Mouse (Mus musculus) large intestine, adult 2 months (tissue): ENCODE measurements around the gene Tmem132a. TPM values are rescaled to one million over a fixed set of nuclear protein-coding genes. Genes with fewer than 3 reads are reported as not detected.

Experiments
- DNase-seq: peaks from one replicate; pipeline ENCODE4 v3.0.0-alpha.2; 2012; ENCODE audit warnings: low read depth, low spot score
- WGBS: fragments of 180-500 bp; shearing (Covaris S2); methylation state at CpG from one replicate; pipeline ENCODE4 v1.1.7; 2018; 5-methylcytosine and 5-hydroxymethylcytosine counted together
- polyA plus RNA-seq: library from polyadenylated mRNA; depleted of rRNA; stranded (reverse); fragments of >200 nt; gene quantifications from 2 replicates; pipeline ENCODE4 v1.2.3, GENCODE M21; 2012; rRNA removed

The Tmem132a gene
- polyA plus RNA-seq = 5.3 and 5.7 TPM in 2 replicates

DNA sequence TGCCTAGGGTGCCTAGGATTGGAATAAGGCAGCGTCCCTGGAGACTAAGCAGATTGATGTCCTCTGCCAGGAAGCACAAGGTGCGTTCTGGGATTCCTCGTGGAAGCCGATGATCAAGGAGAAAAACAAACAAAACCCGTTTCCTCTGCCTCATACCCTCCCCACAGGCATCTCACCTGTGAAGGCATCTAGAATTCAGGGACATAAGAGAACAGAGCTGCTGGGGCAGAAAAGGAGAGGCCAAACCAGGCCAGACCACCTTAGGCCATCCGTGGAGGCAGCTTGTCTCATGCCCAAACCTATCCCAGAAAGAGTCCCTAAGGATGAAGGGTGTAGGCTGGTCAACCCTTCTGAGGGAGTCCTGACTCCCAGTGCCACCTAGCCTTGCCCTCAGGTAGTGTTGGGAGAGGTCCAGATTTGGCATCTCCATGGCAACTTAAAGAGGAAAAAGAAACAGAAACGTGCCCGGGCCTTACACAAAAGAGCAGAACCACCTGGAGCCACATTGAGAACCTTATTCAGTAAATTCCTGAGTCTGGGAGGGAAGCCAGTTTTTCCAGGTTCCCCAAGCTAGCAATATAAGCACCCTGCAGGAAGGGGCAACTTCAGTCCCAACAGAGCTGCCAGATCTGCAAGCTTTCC, at the start of gene Tmem132a:
Tmem132a (minus strand) TSS at position 55 of the 642 bp plus-strand sequence.
- DNase-seq = no peak
- WGBS = 3% methylated on average over 8 of the region's 8 CpGs

DNA sequence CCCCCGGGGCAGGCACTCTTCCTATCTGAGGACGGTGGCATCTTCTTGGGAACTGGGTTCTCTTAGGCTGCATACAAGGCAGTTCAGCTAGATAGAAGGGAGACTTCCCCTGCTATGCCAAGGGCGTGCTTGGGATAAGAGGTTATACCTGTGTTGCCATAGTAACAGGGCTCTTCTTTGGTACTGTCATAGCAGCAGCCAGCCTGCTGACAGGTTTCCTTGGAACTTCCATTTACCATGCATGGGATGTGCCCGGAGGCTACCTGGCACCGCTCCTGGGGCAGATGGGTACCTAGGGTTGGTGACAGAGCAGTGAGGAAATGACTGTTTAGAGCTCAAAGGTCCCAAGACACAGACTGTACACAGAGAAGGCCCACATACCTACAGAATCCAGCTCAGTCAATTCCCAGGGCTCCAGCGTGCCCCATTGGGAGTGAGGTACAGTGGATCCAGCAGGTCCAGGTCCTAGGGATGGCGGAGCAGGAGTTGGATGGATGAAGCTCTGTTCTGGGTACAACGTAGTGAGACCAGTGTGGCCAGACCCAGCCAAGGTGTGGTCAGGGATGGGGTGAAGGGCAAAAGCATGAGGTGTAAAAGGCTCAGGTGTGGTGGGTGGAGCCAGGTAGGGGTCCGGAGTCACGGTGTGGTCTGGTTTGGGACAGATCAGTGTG, 48.7 kb upstream of the Tmem132a start:
- 77% methylated on average over 10 of the region's 10 CpGs for WGBS
- DNase-seq = no peak

DNA sequence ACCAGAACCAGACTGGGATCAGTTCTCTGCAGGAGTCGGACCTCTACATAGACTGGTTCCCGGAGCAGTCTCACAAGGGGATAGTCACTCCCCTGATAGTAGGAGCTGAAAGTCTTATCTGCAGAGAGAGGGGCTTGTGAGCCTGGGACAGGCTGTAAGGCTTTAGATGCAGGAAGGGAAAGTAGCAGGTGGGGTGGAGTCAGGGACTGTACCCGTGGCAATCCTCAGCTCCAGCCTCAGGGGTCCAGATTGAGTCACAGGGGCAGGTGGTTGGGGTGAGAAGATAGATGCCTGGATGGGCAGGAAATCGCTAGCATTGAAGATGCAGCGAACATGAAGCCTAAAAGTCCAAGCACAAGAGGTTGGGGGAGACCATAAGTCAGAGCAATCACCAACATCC, 46.8 kb upstream of the Tmem132a start:
- no peak for DNase-seq
- 63% methylated on average over 5 of the region's 5 CpGs for WGBS

DNA sequence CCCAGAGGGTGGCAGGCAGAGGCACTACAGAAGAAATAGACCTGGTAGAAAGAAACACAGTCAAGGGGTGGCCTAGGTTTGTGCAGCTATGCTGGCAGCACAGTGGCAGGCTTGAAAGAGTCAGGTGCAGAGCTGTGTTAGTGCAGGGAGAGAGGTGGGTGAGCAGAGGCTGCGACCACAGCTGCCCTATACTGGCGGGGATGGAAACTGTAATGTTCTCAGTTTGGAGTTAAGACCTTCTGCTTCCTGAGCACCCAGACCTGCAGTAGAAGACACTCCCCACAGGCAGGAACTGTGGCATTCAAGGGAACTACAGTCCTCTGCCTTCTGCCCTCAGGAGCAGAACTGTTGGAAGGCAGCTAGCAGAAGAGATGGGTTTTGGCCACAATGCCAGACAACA, 45.1 kb upstream of the Tmem132a start:
- no peak for DNase-seq
- WGBS = 83% methylated on average over 2 of the region's 2 CpGs

DNA sequence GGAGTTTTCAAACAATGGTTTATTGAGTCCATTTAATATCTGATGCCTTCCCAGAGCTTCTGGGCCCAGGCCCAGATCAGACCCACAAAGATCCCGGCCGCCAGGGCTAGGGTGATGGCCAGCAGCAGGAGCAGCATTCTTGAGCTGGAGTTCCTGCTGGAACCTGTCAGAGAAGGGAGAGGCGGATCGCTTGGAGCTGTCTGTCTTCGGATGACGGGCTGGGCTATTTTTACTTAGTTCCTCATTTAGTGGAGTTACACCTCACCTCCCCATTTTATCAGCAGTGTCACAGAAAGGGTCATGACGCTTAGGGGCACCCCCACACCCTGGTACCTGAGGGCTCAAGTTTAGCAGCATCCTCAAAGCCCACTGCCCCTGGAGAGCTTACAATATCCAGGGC, 44.6 kb upstream of the Tmem132a start:
- DNase-seq = no peak
- WGBS = 62% methylated on average over 7 of the region's 7 CpGs

DNA sequence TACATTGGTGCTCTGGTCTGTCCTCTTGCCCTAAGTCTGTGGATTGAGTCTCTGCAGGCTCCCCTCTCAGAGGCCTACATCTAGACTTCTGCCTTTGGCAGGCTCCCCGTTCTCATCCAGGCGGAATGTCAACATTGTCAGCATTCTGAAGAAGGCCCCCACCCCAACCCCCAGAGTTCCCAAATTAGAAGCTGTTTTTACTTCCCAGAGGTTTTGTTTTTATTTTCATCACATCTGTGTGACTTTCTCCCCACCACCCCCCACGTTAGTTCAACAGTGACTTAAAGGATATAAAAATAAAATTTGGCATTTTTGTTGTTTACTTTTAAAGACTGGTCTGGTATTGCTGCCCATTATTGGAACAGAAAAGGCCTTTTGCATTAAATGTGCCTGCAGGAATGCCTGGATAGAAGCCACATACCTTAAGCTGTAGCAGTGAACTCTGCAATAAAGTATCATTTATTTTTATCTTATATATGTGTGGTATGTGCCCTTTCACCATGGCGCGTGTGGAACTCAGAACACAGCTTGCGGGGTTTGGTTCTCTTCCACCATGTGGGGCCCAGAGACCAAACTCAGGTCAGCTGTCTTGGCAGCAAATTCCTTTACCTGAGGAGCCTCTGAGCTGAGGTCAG, 39.5 kb upstream of the Tmem132a start:
- no peak for DNase-seq
- 72% methylated on average over 6 of the region's 6 CpGs for WGBS

DNA sequence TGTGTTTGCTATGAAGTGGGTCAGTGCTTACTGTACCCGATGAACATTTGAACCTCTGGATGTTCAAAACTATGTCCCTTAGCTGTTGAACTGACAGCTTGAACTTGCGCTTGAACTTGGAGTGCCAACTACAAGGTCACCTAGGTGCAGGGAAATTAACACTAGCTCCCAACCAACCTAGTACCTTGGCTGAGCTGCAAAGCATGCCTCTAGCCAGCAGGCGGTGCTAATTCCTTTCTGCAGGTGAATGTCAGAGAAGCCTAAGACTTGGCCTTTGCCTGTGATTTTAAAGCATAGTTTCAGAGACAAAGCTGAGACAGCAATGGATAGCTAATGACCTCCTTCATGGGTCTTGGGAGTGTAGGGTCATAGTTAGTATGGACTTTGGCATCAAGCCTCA, 38.2 kb upstream of the Tmem132a start:
- DNase-seq = no peak
- 43% methylated on average over 3 of the region's 3 CpGs for WGBS

DNA sequence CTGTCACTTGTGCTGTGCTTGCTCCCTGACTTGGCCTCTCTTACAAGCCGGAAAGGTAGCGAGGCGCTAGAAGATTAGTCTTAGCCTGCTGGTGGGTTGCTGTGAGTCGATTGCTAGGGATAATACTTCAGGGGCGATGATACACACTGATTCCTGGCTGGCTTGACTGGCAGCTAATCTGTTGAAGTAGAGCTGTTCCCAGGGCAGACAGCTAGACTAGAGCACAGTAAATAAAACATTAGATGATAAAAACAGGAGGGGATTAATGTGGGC, 35.9 kb upstream of the Tmem132a start:
- DNase-seq = no peak
- WGBS = 66% methylated on average over 5 of the region's 5 CpGs

DNA sequence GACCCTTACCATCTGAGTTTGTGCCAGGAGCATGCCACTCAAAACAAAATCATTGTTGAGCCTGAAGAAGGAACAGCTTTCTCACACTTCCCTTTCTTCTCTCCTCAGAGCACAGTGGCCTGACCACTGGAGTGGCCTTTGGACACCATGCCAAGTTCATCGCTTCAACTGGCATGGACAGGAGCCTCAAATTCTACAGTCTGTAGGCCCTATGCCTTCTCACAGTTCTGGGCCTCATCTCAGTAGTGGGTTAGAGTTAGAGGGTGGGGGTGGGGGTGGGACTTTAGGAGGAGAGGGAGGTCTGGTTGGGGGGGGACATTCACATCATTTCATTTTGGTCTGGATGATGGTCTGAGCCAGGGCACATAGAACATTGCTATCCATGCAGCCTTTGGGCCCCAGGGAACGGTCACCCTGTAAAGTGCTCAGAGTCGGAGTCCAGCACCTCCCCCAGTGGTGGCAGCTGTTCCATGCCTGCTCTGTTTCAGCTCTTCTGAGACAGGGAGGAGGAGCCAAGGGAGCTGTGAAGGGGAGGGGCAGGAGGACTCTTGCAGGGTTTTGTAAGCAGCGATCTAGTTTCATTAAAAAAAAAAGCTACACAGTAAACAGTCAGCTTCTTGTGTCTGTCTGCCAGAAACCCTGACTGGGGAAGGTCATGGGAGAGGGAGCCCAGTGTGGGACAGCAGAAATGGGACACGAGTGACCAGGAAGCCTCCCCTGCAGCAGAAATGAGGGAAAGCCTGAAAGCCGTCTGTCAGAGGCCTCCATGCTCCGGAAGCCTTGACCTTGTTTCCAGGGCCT, 35.4 kb upstream of the Tmem132a start:
- WGBS = 49% methylated on average over 7 of the region's 7 CpGs
- no peak for DNase-seq

DNA sequence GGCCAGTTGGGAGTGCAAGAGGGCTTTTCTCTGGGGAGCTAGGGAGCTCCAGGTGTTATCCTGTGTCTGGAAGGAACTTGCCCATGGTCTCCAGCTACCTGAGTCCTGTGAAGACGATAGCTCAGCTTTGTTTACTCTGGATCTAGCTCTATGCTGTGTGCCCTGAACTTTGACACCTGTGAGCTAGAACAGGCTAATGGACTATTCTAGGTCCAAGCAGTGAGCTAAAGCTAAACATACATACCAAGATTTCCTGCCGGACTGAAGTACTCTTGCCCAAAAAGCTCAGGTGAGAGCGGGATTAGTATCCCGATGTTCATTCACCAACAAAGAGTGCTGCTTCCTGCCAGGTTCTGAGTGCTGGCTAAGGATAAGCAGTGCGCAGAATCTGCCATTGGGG, 34.8 kb upstream of the Tmem132a start:
- 63% methylated on average over 5 of the region's 5 CpGs for WGBS
- no peak for DNase-seq

DNA sequence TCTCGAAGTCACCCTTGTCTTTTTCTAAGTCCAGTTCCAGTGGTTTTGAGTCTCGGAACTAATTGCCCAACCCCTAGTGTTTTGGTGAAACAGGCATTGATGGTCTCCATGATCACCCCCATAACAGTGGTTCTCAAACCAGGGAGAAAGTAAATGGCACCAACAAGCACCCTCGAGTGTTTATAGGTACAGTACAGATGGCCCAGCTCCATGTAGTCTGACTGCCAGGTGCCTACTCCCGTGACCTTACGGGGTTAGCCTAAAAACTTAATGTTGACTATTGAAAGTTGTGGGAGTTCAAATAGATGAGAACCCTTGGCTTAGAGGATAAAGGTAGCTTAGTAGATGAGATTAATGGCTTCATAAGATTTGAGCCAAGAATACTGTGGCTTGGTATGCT, 31.3 kb upstream of the Tmem132a start:
- DNase-seq = no peak
- WGBS = 84% methylated on average over 5 of the region's 5 CpGs

DNA sequence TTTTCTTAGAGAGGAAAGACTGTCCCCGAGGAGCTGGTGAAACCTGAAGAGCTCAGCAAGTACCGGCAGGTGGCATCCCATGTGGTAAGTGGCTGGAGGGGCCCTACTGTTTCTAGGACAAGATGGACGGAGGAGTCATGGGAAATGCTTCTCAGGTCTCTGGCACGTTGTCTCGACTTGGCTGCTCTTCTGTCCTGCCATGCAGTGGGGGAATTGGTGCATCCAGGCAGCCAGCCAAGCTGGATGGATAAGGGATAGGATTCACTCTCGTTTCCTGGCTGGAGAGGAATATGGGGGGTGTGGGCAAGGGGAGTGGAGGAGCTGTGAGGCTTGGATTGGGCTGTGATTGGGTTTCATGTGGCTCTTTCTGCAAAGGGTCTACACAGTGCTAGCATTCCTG, 30.6 kb upstream of the Tmem132a start:
- WGBS = 74% methylated on average over 6 of the region's 6 CpGs
- DNase-seq = no peak

DNA sequence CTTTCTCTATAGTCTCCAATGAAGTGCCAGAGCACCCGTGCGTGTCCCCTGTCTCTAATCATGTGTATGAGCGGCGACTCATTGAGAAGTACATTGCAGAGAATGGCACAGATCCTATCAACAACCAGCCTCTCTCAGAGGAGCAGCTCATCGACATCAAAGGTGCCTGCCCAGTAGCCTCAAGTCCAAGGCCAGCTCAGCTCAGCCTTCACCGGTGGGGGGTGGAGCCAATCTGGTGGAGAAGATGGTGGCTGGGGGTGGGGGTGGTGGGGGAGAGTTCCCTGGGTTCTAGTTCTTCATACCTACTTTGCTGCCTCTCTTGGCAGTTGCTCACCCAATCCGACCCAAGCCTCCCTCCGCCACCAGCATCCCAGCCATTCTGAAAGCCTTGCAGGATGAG, 27.8 kb upstream of the Tmem132a start:
- 78% methylated on average over 8 of the region's 8 CpGs for WGBS
- DNase-seq = no peak

DNA sequence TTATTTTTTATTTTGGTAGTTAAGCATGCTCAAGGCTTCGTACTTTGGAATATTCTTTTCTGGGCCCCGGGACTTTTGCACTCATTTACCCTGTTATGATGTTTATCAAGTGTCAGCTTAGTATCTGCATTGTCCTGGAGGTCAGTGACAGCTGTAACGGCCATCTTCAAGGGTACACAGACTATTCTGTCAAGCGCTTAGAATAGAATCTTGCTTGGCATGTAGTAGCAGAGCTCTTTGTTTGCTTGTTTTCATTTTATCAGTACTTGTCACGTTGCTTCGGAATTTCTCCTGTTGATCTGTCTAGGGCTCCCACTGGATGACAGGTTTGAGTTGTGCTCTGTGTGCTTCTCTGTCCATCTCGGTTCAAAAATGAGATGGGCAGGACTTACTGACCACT, 27.1 kb upstream of the Tmem132a start:
- DNase-seq = no peak

DNA sequence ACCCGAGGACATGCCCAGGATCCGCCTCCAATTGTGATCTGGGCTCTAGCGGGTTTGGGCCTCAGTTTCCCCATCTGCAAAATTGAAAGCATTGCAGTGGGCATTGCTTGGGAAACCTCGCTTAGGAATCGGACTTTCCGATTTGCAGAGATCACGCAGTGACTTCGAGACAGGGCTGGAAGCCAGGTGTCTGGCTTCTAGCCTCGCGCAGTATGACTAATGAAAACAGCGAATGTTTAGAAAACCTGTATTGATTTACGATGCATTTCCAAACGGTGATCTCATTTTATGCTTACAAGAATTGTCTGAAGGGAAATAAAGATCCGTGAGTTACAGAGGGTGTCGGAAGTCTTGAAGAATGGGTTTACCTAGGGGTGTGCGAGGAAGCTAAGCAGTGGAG, 26.0 kb upstream of the Tmem132a start:
- no peak for DNase-seq
- WGBS = under 1% methylated on average over 16 of the region's 16 CpGs

More for the DNA sequence above, 27.1 kb upstream of the Tmem132a start:
- WGBS = 52% methylated on average over 7 of the region's 7 CpGs

DNA sequence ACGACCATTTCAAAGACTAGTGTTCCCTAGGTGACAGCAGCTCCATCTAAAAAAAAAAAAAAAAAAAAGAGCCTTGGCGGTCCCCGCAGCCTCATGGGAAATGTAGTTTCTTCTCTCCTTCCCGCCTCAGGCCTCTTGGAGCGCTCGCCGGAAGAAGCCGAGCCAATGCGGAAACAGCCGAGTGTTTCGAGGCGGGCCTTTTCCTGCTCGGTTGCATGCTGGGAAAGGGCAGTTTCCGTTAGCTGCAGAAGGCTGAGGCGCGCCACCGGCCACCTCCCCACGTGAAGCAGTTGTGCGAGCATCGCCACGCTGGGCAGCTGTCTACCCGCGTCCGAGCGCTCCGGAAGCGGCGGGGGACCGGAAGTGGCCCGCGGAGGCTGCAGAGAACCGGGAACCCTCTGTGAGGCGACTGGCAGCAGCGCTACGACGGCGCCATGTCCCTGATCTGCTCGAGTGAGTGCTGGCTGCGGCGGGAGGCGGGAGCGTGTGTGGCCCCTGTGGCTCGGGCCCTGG, 25.3 kb upstream of the Tmem132a start, which contains the start of gene Prpf19:
Prpf19 (plus strand) TSS at position 216 of the 513 bp plus-strand sequence.
- DNase-seq = peak; percentile 95
- WGBS = under 1% methylated on average over 43 of the region's 43 CpGs

DNA sequence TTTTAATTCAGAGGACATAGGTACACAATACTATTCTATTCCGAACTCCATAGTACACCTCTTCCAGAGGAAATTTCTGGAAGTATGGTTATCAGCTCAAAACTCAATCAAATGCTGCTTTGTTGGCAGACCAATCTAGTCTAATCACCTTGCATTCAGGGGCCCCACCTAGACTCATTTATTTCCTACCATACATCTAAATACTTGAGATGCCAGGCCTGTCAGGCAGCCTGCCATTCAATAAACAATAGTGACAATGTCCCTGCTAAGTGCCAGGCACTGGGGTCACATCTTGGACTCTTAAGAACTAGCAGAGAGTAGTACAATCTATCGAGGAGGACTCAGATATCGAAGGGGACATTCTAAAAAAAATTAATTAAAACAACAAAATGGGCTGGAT, 22.5 kb upstream of the Tmem132a start:
- 80% methylated on average over 3 of the region's 3 CpGs for WGBS
- no peak for DNase-seq

DNA sequence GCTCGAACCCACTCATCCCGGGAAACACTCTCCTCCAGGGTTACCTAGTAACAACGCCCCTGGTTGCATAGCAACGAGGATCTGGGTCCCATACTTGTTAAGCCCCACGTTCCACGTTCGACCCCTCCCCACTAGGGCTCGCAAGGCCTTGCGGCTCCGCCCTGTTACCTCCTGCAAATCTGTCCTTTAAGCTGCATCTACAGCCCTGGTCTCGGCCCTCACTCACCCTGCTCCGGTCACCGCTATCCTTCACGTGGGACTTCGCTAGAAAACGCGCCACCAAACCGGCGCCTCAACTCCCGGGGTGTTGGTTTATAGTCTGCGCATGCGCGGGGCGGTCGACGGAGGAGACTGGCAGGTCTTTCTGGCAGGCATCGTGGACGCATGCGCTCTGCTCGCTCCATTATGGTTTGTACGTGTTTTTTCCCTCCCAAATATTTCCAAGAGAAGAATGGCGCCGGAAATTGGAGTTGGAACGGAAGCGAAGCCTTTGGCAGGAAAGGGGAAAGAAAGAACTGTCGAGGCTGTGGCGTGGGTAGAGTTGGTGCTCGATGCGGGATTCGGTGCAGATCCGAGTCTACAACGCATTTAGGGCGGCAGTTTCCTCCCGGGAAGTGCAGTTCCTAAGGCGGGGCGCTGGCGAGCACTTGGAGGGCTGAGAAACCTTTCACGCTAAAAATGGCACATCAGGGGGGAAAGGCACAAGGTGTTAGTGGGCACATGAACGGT, 11.8 kb upstream of the Tmem132a start, which contains the start of gene Tmem109:
Tmem109 (minus strand) TSS at position 576 of the 729 bp plus-strand sequence.
- under 1% methylated on average over 49 of the region's 49 CpGs for WGBS
- DNase-seq = peak; percentile 90

DNA sequence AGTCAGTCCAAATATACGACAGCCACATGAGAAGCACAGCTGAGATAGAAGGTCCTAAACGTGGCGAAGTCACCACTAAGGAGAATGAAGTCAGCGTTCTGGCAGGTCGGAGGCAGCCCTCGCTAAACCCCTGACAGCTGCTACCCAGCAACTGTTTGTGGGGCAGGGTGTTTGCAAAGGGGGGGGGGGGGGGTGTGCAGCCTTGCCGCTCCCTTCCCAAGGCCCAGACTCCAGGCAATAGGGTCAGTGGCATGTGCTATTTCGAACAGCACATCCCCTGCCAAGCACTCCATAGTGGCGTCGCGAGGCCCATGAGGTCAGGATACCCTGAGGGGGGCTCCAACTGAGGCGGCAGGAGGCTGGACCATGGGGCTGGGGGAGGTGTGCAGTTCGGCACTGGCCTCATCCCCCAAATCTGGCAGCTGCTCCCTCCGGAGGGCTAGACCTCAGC, 11.3 kb upstream of the Tmem132a start:
- DNase-seq = no peak
- 0% methylated on average over 14 of the region's 14 CpGs for WGBS
